Mouse (Mus musculus): Measurements from ENCODE around the gene Slc34a3.

The Slc34a3 gene

DNA sequence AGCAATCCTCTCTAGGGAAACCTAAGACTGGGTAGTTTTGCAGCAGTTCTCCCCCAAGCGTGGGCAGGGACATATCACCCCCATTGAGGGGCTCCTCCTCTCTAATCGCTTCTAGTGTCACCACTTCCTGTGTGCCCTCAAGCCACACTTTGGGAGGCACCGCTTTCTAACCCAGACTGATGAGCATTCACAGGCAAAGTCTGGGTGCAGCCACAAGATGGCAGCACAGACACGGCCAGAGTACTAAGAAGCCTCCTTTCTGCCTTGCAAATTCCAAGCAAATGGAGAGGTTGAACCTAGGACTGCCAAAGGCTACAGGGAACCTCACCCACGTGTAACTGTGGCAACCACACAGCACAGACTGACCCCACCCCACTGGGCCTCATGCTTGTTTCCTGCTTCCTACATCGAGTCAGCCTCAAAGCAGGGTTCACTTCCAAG lies 40.8 kb downstream of the Slc34a3 start:
- DNase-seq (ENCODE audit: low read depth): peak; percentile 92

- no peak for DNase-seq (ENCODE audit: low read depth)
These were observed 46.3 kb downstream of the Slc34a3 start for GRCm38 (mm10) chr2:25187841-25188240.

DNA sequence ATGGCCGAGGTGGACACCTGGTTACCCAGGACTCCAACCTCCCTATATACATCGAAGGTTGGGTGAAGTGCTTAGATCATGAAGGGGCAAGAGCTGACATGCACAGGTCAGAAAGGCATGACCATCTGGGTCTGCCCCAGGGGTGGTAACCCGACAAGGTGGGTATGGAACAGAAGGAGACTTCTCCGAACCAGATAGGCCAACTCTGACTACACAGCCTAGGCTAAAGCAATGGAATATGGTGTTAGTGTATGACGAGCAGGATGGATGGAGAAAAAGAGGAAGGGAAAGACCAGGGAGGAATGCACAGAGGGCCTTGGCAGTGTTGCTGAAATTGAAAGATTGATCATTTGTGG lies 47.6 kb downstream of the Slc34a3 start:
- DNase-seq (ENCODE audit: low read depth): no peak

DNA sequence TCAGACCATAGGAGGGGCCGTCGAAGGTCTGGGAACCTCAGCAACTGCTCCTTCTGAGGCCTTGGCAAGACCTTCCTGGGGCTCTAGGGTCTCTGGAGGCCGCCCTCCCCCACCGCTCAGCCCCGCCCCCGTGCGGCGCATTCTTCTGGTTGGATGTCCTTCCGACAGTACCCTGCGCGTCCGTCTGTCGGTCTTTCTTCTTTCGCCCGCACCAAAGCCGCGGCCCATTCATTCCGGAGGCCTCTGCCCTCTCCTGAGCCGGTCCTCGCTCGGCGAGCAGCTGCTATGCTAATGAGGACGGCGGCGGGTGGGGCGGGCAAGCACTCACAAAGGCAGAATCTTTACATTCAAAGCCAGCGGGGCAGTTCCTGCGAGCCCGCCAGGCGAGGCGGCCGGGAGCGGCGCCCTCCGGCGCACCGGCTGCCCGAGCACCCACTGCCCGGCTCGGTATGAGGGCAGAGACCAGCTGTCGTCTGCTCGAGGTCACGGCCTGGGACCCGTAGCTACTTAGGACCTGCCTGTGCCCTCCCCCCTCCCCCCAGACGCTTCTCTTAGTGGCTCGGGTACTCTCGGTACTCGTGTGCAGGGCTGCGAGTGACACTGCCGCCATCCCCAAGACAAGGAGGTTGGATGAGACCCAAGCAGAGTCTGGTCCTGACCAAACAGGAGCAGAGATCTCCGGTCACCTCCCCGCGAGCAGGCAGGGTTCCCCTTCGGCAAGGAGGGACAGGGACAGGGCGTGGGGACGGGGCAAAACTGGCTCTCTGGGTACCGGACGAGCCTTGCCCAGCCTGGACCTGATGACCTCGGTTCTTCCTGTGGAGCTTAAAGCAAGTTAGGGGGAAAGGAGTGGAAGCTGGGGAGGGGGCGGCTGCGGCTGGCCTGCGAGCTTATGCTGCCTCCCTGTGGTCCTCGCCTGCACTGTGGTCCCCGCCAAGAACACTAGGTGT lies 48.3 kb downstream of the Slc34a3 start:
- DNase-seq (ENCODE audit: low read depth): peak; percentile 66

- no peak for DNase-seq (ENCODE audit: low read depth)
These were observed 49.7 kb downstream of the Slc34a3 start for GRCm38 (mm10) chr2:25184496-25184895.

DNA sequence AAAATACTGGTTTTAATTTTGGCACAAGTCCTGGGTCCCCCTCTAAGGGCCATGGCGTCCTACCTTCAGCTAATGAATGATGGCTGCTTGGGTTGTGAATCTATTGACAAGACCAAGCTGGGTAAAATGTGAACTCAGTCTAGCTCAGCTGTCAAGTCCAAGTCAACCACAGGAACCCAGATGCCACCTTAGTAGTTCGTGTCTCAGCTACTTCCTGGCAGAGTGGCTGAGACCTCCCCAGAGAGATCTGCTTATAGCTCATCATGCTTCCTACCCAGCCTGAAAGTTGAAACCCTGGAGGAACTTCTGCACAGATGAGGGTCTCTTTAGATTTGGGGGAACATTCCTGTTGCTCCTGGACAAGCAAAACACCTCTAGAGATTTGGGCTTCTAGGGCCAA lies 50.8 kb downstream of the Slc34a3 start:
- DNase-seq (ENCODE audit: low read depth): peak; percentile 59

- DNase-seq (ENCODE audit: low read depth): no peak
These were observed 51.5 kb downstream of the Slc34a3 start for GRCm38 (mm10) chr2:25182664-25183063.

- no peak for DNase-seq (ENCODE audit: low read depth)
These were observed 52.2 kb downstream of the Slc34a3 start for GRCm38 (mm10) chr2:25181891-25182397.

DNA sequence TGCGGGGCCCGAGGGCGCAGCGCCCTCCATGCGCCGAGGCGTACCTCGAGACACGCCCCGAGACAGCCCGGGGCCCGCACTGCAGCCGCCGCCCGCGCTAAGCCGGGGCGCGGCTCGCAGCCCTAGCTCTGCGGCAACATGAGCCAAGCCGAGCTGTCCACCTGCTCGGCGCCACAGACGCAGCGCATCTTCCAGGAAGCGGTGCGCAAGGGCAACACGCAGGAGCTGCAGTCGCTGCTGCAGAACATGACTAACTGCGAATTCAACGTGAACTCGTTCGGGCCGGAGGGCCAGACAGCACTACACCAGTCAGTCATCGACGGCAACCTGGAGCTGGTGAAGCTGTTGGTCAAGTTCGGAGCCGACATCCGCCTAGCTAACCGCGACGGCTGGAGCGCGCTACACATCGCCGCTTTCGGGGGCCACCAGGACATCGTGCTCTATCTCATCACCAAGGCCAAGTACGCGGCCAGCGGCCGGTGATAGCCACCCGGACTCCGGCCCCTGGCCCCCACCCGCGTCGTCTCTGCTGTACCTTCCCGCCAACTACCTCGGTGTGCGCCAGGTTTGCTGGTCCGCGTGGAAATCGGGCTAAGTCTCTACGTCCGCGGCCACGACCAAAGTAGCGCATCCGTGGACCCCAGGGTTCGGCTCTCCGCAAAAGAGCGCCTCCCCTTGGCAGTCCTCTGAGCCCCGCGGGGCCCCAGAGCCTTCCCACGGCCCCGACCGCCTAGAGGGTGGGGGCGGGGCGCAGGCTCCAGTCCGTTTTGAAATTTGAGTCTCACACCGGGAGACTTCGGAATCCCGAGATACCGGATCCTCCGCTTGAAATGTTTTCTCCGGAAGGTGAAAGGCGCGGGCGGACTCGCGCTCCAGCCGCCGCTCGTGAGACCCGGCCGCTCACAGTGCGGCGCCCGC lies 52.9 kb downstream of the Slc34a3 start:
- peak; percentile 81 for DNase-seq (ENCODE audit: low read depth)

GRCm38 (mm10) chr2:25180478-25180903 lies 53.7 kb downstream of the Slc34a3 start, which contains the start of gene Nrarp:
Gene Nrarp, plus strand, starts transcription at chr2:25180758.
- peak; percentile 88 for DNase-seq (ENCODE audit: low read depth)

DNA sequence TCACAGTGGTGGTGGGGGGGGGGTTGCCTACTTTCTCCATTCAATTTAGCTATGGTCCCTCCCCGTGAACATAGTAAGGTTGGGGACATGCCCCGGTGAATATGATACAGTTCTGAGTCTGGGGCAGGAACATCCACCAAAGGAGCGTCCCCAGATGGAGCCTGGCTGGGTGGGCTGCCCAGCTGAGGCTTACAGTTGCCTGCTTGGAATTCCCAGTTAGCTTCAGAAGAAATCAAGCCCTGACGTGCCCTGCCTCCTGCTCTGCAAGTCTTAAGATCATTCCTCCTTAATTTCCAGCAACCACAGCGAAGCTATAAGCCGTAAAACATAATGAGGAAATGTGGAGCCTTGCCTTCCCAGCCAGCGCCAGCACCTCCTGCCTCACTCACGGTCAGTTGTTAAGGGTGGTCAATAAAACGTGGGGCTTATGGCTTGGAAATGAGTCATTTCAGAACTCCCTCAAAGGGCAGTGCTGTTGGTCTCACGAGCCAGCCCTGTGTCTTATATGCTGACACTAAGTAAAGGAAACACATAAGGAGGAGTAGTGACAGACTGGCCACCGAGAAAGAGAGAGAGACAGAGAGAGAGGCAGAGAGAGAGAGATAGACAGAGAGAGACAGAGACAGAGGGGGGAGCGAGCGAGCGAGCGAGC lies 54.5 kb downstream of the Slc34a3 start:
- no peak for DNase-seq (ENCODE audit: low read depth)

Measured in naive thymus-derived CD4-positive, alpha-beta T cell, adult 2 months (primary cell).